Mouse (Mus musculus): ENCODE data around the gene Olfr1211. TPM values are rescaled to one million over a fixed set of nuclear protein-coding genes. Genes with fewer than 3 reads are reported as not detected.

The Olfr1211 gene
- not detected for total RNA-seq (2022)

GRCm38 (mm10) chr2:88938011-88938410, at the start of gene Olfr1211:
Olfr1211 (minus strand) TSS chr2:88938111.
- no peak for DNase-seq

GRCm38 (mm10) chr2:88980181-88980580, 42.3 kb upstream of the Olfr1211 start, which contains the start of gene Gm13762:
Gm13762 (minus strand) TSS chr2:88980281.
- DNase-seq, result no peak

DNA sequence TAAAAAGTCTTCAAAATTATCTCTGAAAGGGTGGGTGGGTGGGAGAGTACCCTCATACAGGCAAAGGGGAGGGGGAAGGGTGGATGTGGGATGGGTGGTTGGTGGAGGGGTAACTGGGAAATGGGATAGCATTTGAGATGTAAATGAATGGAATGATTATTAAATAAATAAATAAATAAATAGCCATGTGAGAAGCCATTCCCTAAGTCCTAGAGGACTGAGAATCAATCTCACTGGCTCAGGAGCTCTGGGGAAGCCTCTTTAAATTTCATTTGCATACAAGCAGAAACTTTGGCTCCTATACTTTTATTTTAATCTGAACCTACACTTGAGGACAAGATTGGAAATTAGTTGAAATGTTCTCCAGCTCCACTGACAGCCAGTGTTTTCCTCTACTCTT, 15.8 kb upstream of the Olfr1211 start, which contains the start of gene Olfr1212:
Gene Olfr1212, plus strand, starts transcription at position 301 of the 400 bp plus-strand sequence.
- no peak for DNase-seq

DNA sequence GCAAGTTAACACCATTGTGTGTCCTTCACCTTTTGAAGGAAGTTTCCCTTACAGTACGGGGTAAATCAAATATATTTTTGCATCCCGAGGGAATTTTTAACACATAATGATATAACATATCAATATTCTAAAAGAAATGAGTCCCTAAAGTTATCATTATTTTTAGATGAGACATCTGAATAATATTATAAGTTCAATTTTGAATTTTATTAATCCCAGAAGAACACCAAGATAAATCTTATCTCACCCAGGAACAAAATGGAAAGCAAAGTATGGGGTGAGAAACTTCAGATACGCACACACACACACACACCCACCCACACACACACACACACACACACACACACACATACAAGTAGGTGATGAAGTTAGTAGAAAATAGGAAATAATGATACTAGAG, 22.9 kb downstream of the Olfr1211 start, which contains the start of gene Olfr1209:
Gene Olfr1209, minus strand, starts transcription at position 101 of the 400 bp plus-strand sequence.
- DNase-seq, result no peak

GRCm38 (mm10) chr2:88902211-88902610, 35.7 kb downstream of the Olfr1211 start, which contains the start of gene Olfr1208:
Olfr1208 (minus strand) TSS chr2:88902311.
- no peak for DNase-seq

Other genes with a start within 250 kb of the Olfr1211 start
- not detected for gene Olfr1195, start 248.9 kb downstream of the Olfr1211 start, total RNA-seq (2022)
- gene Olfr1196, start 233.5 kb downstream of the Olfr1211 start, total RNA-seq (2022), result not detected
- not detected for gene Olfr1197, start 205.7 kb downstream of the Olfr1211 start, total RNA-seq (2022)
- not detected for gene Olfr1198, start 186.7 kb downstream of the Olfr1211 start, total RNA-seq (2022)
- not detected for gene Olfr1199, start 177.6 kb downstream of the Olfr1211 start, total RNA-seq (2022)
- not detected for gene Olfr1200, start 167.6 kb downstream of the Olfr1211 start, total RNA-seq (2022)
- not detected for gene Olfr1201, start 145.1 kb downstream of the Olfr1211 start, total RNA-seq (2022)
- gene Olfr1202, start 123.6 kb downstream of the Olfr1211 start, total RNA-seq (2022), result not detected
- not detected for gene Olfr1205, start 108.4 kb downstream of the Olfr1211 start, total RNA-seq (2022)
- gene Olfr1204, start 88.8 kb downstream of the Olfr1211 start, total RNA-seq (2022), result not detected
- gene Olfr1206, start 74.9 kb downstream of the Olfr1211 start, total RNA-seq (2022), result not detected
- gene Olfr1208, start 35.8 kb downstream of the Olfr1211 start, total RNA-seq (2022), result not detected
- gene Olfr1209, start 23.0 kb downstream of the Olfr1211 start, total RNA-seq (2022), result not detected
- gene Olfr1212, start 15.9 kb upstream of the Olfr1211 start, total RNA-seq (2022), result not detected
- gene Gm13762, start 42.2 kb upstream of the Olfr1211 start, total RNA-seq (2022), result not detected
- not detected for gene Olfr1214, start 54.5 kb upstream of the Olfr1211 start, total RNA-seq (2022)
- not detected for gene Olfr1215, start 68.9 kb upstream of the Olfr1211 start, total RNA-seq (2022)
- gene Olfr1216, start 80.2 kb upstream of the Olfr1211 start, total RNA-seq (2022), result not detected
- gene Olfr1217, start 94.0 kb upstream of the Olfr1211 start, total RNA-seq (2022), result not detected
- not detected for gene Olfr1218, start 123.1 kb upstream of the Olfr1211 start, total RNA-seq (2022)
- gene Olfr1219, start 145.4 kb upstream of the Olfr1211 start, total RNA-seq (2022), result not detected
- gene Olfr1220, start 168.7 kb upstream of the Olfr1211 start, total RNA-seq (2022), result not detected
- gene Olfr1221, start 179.2 kb upstream of the Olfr1211 start, total RNA-seq (2022), result not detected
- not detected for gene Olfr1222, start 194.9 kb upstream of the Olfr1211 start, total RNA-seq (2022)
- not detected for gene Olfr1223, start 213.4 kb upstream of the Olfr1211 start, total RNA-seq (2022)
- gene Olfr1224-ps1, start 226.0 kb upstream of the Olfr1211 start, total RNA-seq (2022), result not detected
- not detected for gene Olfr1225, start 236.6 kb upstream of the Olfr1211 start, total RNA-seq (2022)